Comparison of ENCODE assay signal across 11 mouse cellular contexts in genomic region chr12:105093509-105093908, GRCm38 (mm10). TPM values are rescaled to one million over a fixed set of nuclear protein-coding genes. Genes with fewer than 3 reads are reported as not detected.
DNase-seq lines count a peak whose midpoint lies in the region; ATAC-seq and TF ChIP-seq lines count a peak whose summit lies in the region.
"Had no signal": no experiment of that assay in that cellular context is flagged by ENCODE, and none has a peak within 500 bp of the region (broad histone marks: within the 10 kb centered on the region; RNA-seq: fewer than 3 reads in every experiment).

No protein-coding gene starts in this region.

- H3K9me3 ChIP-seq in heart, postnatal 0 days (replicated peaks; ENCODE audit: control insufficient read depth, low read length), result no peaks in the 10 kb centered on the region
- H3K9me3 ChIP-seq in heart, embryonic 12.5 days (replicated peaks), result no peaks in the 10 kb centered on the region
- no peaks in the 10 kb centered on the region for H3K9me3 ChIP-seq in forebrain, embryonic 16.5 days (ENCODE audit: control insufficient read depth, low read length)
- no peaks in the 10 kb centered on the region for H3K9me3 ChIP-seq in midbrain, embryonic 13.5 days
- H3K9me3 ChIP-seq: heart, embryonic 10.5 days had no signal

- TF ChIP-seq CTCF in heart, postnatal 0 days (IDR thresholded peaks at IDR 0.05; ENCODE audit: low read depth), result no peak

- no peak overlapping the region for H3K27ac ChIP-seq in heart, postnatal 0 days (ENCODE audit: low read depth)
- H3K27ac ChIP-seq in heart, embryonic 12.5 days (ENCODE audit: poor library complexity, severe bottlenecking), result no peak overlapping the region
- H3K27ac ChIP-seq in forebrain, embryonic 16.5 days (ENCODE audit: low read length), result no peak overlapping the region
- peak overlapping the region; percentile 60; the same call in 1 of the 2 replicates for H3K27ac ChIP-seq in midbrain, embryonic 13.5 days
- H3K27ac ChIP-seq: heart, embryonic 10.5 days had no signal

- no peaks in the 10 kb centered on the region for H3K4me1 ChIP-seq in heart, postnatal 0 days (ENCODE audit: control insufficient read depth, insufficient read depth)
- no peaks in the 10 kb centered on the region for H3K4me1 ChIP-seq in heart, embryonic 12.5 days (replicated peaks)
- H3K4me1 ChIP-seq in forebrain, embryonic 16.5 days (replicated peaks; ENCODE audit: control insufficient read depth, insufficient read depth, low read length), result peaks cover 14% of the 10 kb centered on the region
- peaks cover 20% of the 10 kb centered on the region for H3K4me1 ChIP-seq in midbrain, embryonic 13.5 days (replicated peaks)

- no peak overlapping the region for H3K4me2 ChIP-seq in heart, postnatal 0 days (ENCODE audit: low read depth, low read length)
- H3K4me2 ChIP-seq in heart, embryonic 12.5 days, result no peak overlapping the region
- H3K4me2 ChIP-seq in forebrain, embryonic 16.5 days (ENCODE audit: low read length), result no peak overlapping the region
- no peak overlapping the region for H3K4me2 ChIP-seq in midbrain, embryonic 13.5 days (replicated peaks)

- no peak for TF ChIP-seq EP300 in heart, postnatal 0 days (IDR thresholded peaks at IDR 0.05; ENCODE audit: low read depth)

- no peak overlapping the region for H3K9ac ChIP-seq in heart, postnatal 0 days (replicated peaks; ENCODE audit: low read depth, low read length)
- H3K9ac ChIP-seq in heart, embryonic 12.5 days, result no peak overlapping the region
- no peak overlapping the region for H3K9ac ChIP-seq in forebrain, embryonic 16.5 days (replicated peaks; ENCODE audit: low read depth, low read length)
- H3K9ac ChIP-seq in midbrain, embryonic 13.5 days (replicated peaks), result no peak overlapping the region

- no peaks in the 10 kb centered on the region for H3K36me3 ChIP-seq in heart, postnatal 0 days (replicated peaks; ENCODE audit: control insufficient read depth, insufficient read depth, low read length)
- no peaks in the 10 kb centered on the region for H3K36me3 ChIP-seq in heart, embryonic 12.5 days
- no peaks in the 10 kb centered on the region for H3K36me3 ChIP-seq in forebrain, embryonic 16.5 days (ENCODE audit: control insufficient read depth, insufficient read depth)
- no peaks in the 10 kb centered on the region for H3K36me3 ChIP-seq in midbrain, embryonic 13.5 days
- H3K36me3 ChIP-seq: heart, embryonic 10.5 days had no signal

- WGBS in heart, postnatal 0 days, result 55% methylated on average over 6 of the region's 6 CpGs
- 63% methylated on average over 6 of the region's 6 CpGs for WGBS in heart, embryonic 12.5 days
- WGBS in forebrain, embryonic 16.5 days, result 34% methylated on average over 6 of the region's 6 CpGs
- 21% methylated on average over 6 of the region's 6 CpGs for WGBS in midbrain, embryonic 13.5 days

- ATAC-seq in heart, postnatal 0 days (ENCODE audit: insufficient read depth, low read depth), result peak; percentile 14; the same call in 1 of the 2 replicates
- no peak for ATAC-seq in heart, embryonic 12.5 days (ENCODE audit: insufficient number of reproducible peaks, low FRiP score)
- ATAC-seq in forebrain, embryonic 16.5 days, result peak; percentile 89
- ATAC-seq in midbrain, embryonic 13.5 days, result peak; percentile 84

- H3K27me3 ChIP-seq in heart, postnatal 0 days (ENCODE audit: control insufficient read depth, insufficient read depth, low read length), result no peaks in the 10 kb centered on the region
- 0 out of 2 replicates have a peak, but pooled peaks cover 4% of the 10 kb centered on the region for H3K27me3 ChIP-seq in heart, embryonic 12.5 days (replicated peaks)
- no peaks in the 10 kb centered on the region for H3K27me3 ChIP-seq in forebrain, embryonic 16.5 days (replicated peaks; ENCODE audit: control insufficient read depth, insufficient read depth, low read length)
- no peaks in the 10 kb centered on the region for H3K27me3 ChIP-seq in midbrain, embryonic 13.5 days

- no peak for DNase-seq in heart, postnatal 0 days (ENCODE audit: low spot score)
- DNase-seq in ZHBTc4 (ENCODE audit: low read depth, low spot score), result peak; percentile 79
- no peak for DNase-seq in ovary, postnatal 10 days (ENCODE audit: low spot score)
- DNase-seq in gastrocnemius, postnatal 4 days (ENCODE audit: low spot score in 2 of 2), result no peak
- no peak for DNase-seq in thymus, postnatal 25 days
- DNase-seq: layer of hippocampus, adult 9-11 months had no signal

- no peak overlapping the region for H3K4me3 ChIP-seq in heart, postnatal 0 days (ENCODE audit: low read depth, low read length)
- no peak overlapping the region for H3K4me3 ChIP-seq in heart, embryonic 12.5 days
- H3K4me3 ChIP-seq in forebrain, embryonic 16.5 days (replicated peaks; ENCODE audit: low read length), result no peak overlapping the region
- H3K4me3 ChIP-seq in midbrain, embryonic 13.5 days (replicated peaks), result no peak overlapping the region
- H3K4me3 ChIP-seq: erythroblast, embryonic 14.5 days; heart, embryonic 10.5 days had no signal

RNA-seq across cellular contexts. Expression of gene Tcl1b2, which starts 52.3 kb away (rescaled TPM):
- total RNA-seq in heart, postnatal 0 days (2014; rRNA removed; ENCODE audit: low replicate concordance), result not detected in 2 replicates
- not detected in 2 replicates for polyA plus RNA-seq in heart, postnatal 0 days (2015; fragmentation: Nextera tagmentation; extraction: Ambion mirVana)
- polyA plus RNA-seq in heart, embryonic 12.5 days (2016; fragmentation: Nextera tagmentation; extraction: Ambion mirVana), result not detected in 2 replicates
- not detected in 2 replicates for polyA plus RNA-seq in forebrain, embryonic 16.5 days (2015; fragmentation: Nextera tagmentation; extraction: Ambion mirVana)
- not detected in 2 replicates for polyA plus RNA-seq in midbrain, embryonic 13.5 days (2015; fragmentation: Nextera tagmentation; extraction: Ambion mirVana)
- not detected for total RNA-seq in gastrocnemius, postnatal 4 days (2021)
- polyA plus RNA-seq: erythroblast, embryonic 14.5 days; heart, embryonic 10.5 days had no signal
